Mouse (Mus musculus): ENCODE data around the gene Mrgprh. TPM values are rescaled to one million over a fixed set of nuclear protein-coding genes. Genes with fewer than 3 reads are reported as not detected.

The Mrgprh gene
- polyA plus RNA-seq, 2 experiments, result 0.10 to 0.38 TPM

DNA sequence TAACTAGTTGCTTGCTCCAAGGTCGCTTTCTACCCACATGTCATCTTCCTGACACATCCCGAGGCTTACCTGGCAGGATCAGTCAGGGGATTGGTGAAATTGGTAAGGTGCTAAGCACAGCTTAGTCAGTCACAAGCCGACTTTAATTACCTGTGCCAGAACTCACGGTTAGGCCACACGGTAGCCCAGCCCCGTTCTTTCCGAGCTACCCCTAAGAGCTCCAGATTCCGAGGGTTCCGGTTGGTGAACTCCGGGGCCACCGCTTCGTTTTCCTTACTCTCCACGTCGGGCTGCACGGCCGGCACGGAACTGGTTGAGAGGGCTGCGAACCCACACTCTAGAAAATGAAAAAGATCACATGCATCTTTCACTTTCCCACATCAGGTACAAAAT, 39.6 kb downstream of the Mrgprh start, which contains the start of gene Tcp1:
Gene Tcp1, plus strand, starts transcription at position 214 of the 393 bp plus-strand sequence.
- peak within 1 kb of the TSS; percentile 93 for H3K27ac ChIP-seq (replicated peaks; ENCODE audit: low read depth, low read length)
- no peaks in the 10 kb centered on the region for H3K27me3 ChIP-seq (ENCODE audit: control insufficient read depth, insufficient read depth, low read length)
- no peaks in the 10 kb centered on the region for H3K9me3 ChIP-seq (ENCODE audit: control insufficient read depth, low read length)
- no peak for TF ChIP-seq POLR2A (IDR thresholded peaks at IDR 0.05; ENCODE audit: borderline replicate concordance, extremely low read depth, insufficient read depth, insufficient read length)
- peak within 1 kb of the TSS; percentile 94 for H3K4me3 ChIP-seq (replicated peaks; ENCODE audit: low read length)
- peaks cover 9% of the 10 kb centered on the region; the same call in 1 of the 2 replicates for H3K4me1 ChIP-seq (ENCODE audit: control insufficient read depth, insufficient read depth, low read length)
- H3K36me3 ChIP-seq (ENCODE audit: control insufficient read depth, insufficient read depth, low read length), result peaks cover 61% of the 10 kb centered on the region
- DNase-seq (ENCODE audit: low spot score) (no peak), ATAC-seq (ENCODE audit: low FRiP score, low read depth) (no peak)
- H3K4me2 ChIP-seq (replicated peaks; ENCODE audit: low read depth, low read length, severe bottlenecking), result peak within 1 kb of the TSS; percentile 84
- WGBS, result under 1% methylated on average over 18 of the region's 18 CpGs
- H3K9ac ChIP-seq (ENCODE audit: low read depth, low read length, severe bottlenecking), result peak within 1 kb of the TSS; percentile 99

- DNase-seq (ENCODE audit: low spot score) (peak; percentile 100), ATAC-seq (ENCODE audit: low FRiP score, low read depth) (peak; percentile 99)
- H3K9me3 ChIP-seq (ENCODE audit: control insufficient read depth, low read length), result no peaks in the 10 kb centered on the region
- peak within 1 kb of the TSS; percentile 94 for H3K4me3 ChIP-seq (replicated peaks; ENCODE audit: low read length)
- WGBS, result under 1% methylated on average over 46 of the region's 56 CpGs
- peak within 1 kb of the TSS; percentile 84 for H3K4me2 ChIP-seq (replicated peaks; ENCODE audit: low read depth, low read length, severe bottlenecking)
- peak; percentile 90; the same call in 1 of the 2 replicates for TF ChIP-seq POLR2A (IDR thresholded peaks at IDR 0.05; ENCODE audit: borderline replicate concordance, extremely low read depth, insufficient read depth, insufficient read length)
- H3K27me3 ChIP-seq (ENCODE audit: control insufficient read depth, insufficient read depth, low read length), result no peaks in the 10 kb centered on the region
- H3K4me1 ChIP-seq (ENCODE audit: control insufficient read depth, insufficient read depth, low read length), result peaks cover 9% of the 10 kb centered on the region; the same call in 1 of the 2 replicates
- H3K27ac ChIP-seq (replicated peaks; ENCODE audit: low read depth, low read length), result peak within 1 kb of the TSS; percentile 93
- peak within 1 kb of the TSS; percentile 99 for H3K9ac ChIP-seq (ENCODE audit: low read depth, low read length, severe bottlenecking)
- H3K36me3 ChIP-seq (ENCODE audit: control insufficient read depth, insufficient read depth, low read length), result peaks cover 62% of the 10 kb centered on the region
Measured at GRCm38 (mm10) chr17:12915881-12916583, 40.2 kb downstream of the Mrgprh start, which contains the start of gene Mrpl18. Mrpl18 (minus strand) TSS chr17:12916345.

DNA sequence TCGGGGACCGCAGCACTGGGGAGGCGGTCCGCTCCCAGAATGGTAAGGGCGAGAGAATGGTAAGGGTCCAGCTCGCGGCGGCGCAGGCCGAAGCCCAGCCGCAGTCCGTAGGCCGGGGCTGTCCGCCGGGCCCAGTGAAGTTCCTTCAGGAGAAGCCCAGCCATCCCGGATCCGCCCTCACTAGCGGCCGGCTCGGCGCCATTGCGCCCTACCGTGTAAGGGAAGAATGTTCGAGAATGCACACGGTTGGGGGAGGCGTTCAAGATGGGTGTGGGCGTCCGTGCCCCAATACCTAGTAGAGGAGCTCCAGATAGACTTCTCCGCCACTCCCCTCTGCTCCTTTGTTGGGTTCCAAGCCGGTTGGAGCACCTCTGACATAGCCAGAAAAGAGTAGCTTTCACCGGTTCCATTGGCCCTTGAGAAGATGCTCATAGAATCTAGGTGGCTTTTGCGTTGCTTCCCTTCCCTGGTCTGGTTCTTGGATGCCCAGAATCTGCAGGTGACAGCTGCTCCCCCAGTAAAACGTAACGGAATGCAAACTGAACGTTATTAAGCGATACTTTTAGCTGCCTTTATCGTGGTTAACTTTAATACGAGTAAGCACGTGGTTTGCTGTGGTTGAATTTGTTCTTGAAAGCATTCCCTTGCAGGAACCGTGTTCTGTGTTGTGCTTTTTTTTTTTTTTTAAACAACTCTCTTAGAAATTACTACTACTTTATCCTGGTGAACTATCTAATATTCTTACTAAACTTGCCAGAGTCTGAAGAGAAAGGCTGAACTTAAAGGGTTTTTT, 41.0 kb downstream of the Mrgprh start:
- ATAC-seq (ENCODE audit: low FRiP score, low read depth), result peak; percentile 19
- no peak for TF ChIP-seq POLR2A (IDR thresholded peaks at IDR 0.05; ENCODE audit: borderline replicate concordance, extremely low read depth, insufficient read depth, insufficient read length)
- under 1% methylated on average over 39 of the region's 40 CpGs for WGBS

DNA sequence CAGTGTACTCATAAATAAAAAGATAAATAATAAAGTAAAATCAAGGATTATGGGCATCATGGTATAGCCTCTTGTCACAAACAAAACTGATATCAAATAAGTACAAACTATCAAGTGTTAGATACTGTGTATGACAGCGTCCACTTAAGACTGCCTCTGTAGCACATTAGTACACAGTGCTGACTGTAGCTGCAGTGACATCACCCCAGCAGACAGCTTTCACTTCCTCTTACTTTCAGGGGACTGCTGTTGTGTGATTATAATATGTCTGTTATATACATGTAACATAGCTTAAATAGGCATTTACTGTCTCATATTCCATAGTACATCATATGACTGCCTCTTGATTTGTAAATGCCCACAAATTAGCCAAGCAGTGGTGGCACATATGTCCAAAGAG, 45.2 kb downstream of the Mrgprh start:
- no peak overlapping the region for H3K9ac ChIP-seq (ENCODE audit: low read depth, low read length, severe bottlenecking)
- no peak overlapping the region for H3K27ac ChIP-seq (replicated peaks; ENCODE audit: low read depth, low read length)
- H3K27me3 ChIP-seq (ENCODE audit: control insufficient read depth, insufficient read depth, low read length), result no peaks in the 10 kb centered on the region
- no peak overlapping the region for H3K4me3 ChIP-seq (replicated peaks; ENCODE audit: low read length)
- ATAC-seq (ENCODE audit: low FRiP score, low read depth) (no peak), DNase-seq (ENCODE audit: low spot score) (no peak)
- peaks cover 6% of the 10 kb centered on the region; the same call in 1 of the 2 replicates for H3K4me1 ChIP-seq (ENCODE audit: control insufficient read depth, insufficient read depth, low read length)
- no peaks in the 10 kb centered on the region for H3K9me3 ChIP-seq (ENCODE audit: control insufficient read depth, low read length)
- H3K36me3 ChIP-seq (ENCODE audit: control insufficient read depth, insufficient read depth, low read length), result peaks cover 78% of the 10 kb centered on the region
- H3K4me2 ChIP-seq (replicated peaks; ENCODE audit: low read depth, low read length, severe bottlenecking), result no peak overlapping the region
- WGBS, result 96% methylated on average over 1 of the region's 1 CpGs
- TF ChIP-seq POLR2A (IDR thresholded peaks at IDR 0.05; ENCODE audit: borderline replicate concordance, extremely low read depth, insufficient read depth, insufficient read length), result no peak

More for the DNA sequence above, 41.0 kb downstream of the Mrgprh start:
- Histone ChIP-seq H3K9me3 (ENCODE audit: control insufficient read depth, low read length) (no peaks in the 10 kb centered on the region), H3K9ac (ENCODE audit: low read depth, low read length, severe bottlenecking) (peak overlapping the region; percentile 99), H3K36me3 (ENCODE audit: control insufficient read depth, insufficient read depth, low read length) (peaks cover 61% of the 10 kb centered on the region), H3K27me3 (ENCODE audit: control insufficient read depth, insufficient read depth, low read length) (no peaks in the 10 kb centered on the region), H3K27ac (replicated peaks; ENCODE audit: low read depth, low read length) (peak overlapping the region; percentile 93), H3K4me1 (ENCODE audit: control insufficient read depth, insufficient read depth, low read length) (peaks cover 9% of the 10 kb centered on the region; the same call in 1 of the 2 replicates), H3K4me3 (replicated peaks; ENCODE audit: low read length) (peak overlapping the region; percentile 94), H3K4me2 (replicated peaks; ENCODE audit: low read depth, low read length, severe bottlenecking) (peak overlapping the region; percentile 84)
- peak; percentile 36 for DNase-seq (ENCODE audit: low spot score)

- no peaks in the 10 kb centered on the region for H3K4me1 ChIP-seq (ENCODE audit: control insufficient read depth, insufficient read depth, low read length)
- H3K4me2 ChIP-seq (replicated peaks; ENCODE audit: low read depth, low read length, severe bottlenecking), result no peak overlapping the region
- WGBS, result 96% methylated on average over 3 of the region's 3 CpGs
- H3K9me3 ChIP-seq (ENCODE audit: control insufficient read depth, low read length), result no peaks in the 10 kb centered on the region
- H3K27me3 ChIP-seq (ENCODE audit: control insufficient read depth, insufficient read depth, low read length), result no peaks in the 10 kb centered on the region
- TF ChIP-seq POLR2A (IDR thresholded peaks at IDR 0.05; ENCODE audit: borderline replicate concordance, extremely low read depth, insufficient read depth, insufficient read length), result no peak
- no peak overlapping the region for H3K4me3 ChIP-seq (replicated peaks; ENCODE audit: low read length)
- ATAC-seq (ENCODE audit: low FRiP score, low read depth) (no peak), DNase-seq (ENCODE audit: low spot score) (no peak)
- no peak overlapping the region for H3K9ac ChIP-seq (ENCODE audit: low read depth, low read length, severe bottlenecking)
- H3K36me3 ChIP-seq (ENCODE audit: control insufficient read depth, insufficient read depth, low read length), result peaks cover 63% of the 10 kb centered on the region
- H3K27ac ChIP-seq (replicated peaks; ENCODE audit: low read depth, low read length), result no peak overlapping the region
Measured at GRCm38 (mm10) chr17:12925001-12925400, 49.2 kb downstream of the Mrgprh start.

All from limb, embryonic 14.5 days (tissue).